Mouse (Mus musculus) spleen, adult 2 months (tissue): ENCODE data around the gene Nos2.

Experiments
- CTCF ChIP-seq: fragments of 200-500 bp; IDR thresholded peaks from 2 replicates; pipeline ENCODE4 v1.5.1; 2011; ENCODE audit warnings: mild to moderate bottlenecking, inconsistent platforms; ENCODE audit not compliant: insufficient read depth, insufficient read length, insufficient replicate concordance; ENCODE audit errors: extremely low read depth
- POLR2A ChIP-seq: fragments of 200-500 bp; IDR thresholded peaks from 2 replicates; pipeline ENCODE4 v1.6.1; 2011; ENCODE audit warnings: low read depth, low read length, inconsistent platforms

GRCm38 (mm10) chr11:78971096-78971495 is 50.5 kb downstream of the Nos2 start:
- TF ChIP-seq POLR2A (no peak), CTCF (no peak)
